Mouse (Mus musculus) G1E (cell line): ENCODE measurements around the gene Prok2. TPM values are rescaled to one million over a fixed set of nuclear protein-coding genes. Genes with fewer than 3 reads are reported as not detected.

Experiments
- ATAC-seq: 2 replicates; pipeline ENCODE4 v1.8.0; 2016; ENCODE audit warnings: mild to moderate bottlenecking; ENCODE audit not compliant: insufficient number of reproducible peaks, poor library complexity, low FRiP score, severe bottlenecking; ENCODE audit errors: extremely low read depth
- DNase-seq: peaks from one replicate; pipeline ENCODE4 v3.0.0; 2012; ENCODE audit warnings: low spot score
- H3K27me3 ChIP-seq: 2 replicates; pipeline ENCODE4 v1.6.1; 2012; ENCODE audit warnings: mild to moderate bottlenecking, low read length, inconsistent platforms; ENCODE audit not compliant: insufficient read depth
- H3K36me3 ChIP-seq: replicated peaks from 2 replicates; pipeline ENCODE3; 2012; ENCODE audit warnings: mild to moderate bottlenecking, inconsistent platforms
- H3K4me1 ChIP-seq: 2 replicates; pipeline ENCODE4 v1.6.1; 2012; ENCODE audit warnings: low read depth, low read length, inconsistent platforms, mixed read lengths; ENCODE audit not compliant: insufficient read depth
- H3K4me3 ChIP-seq: 2 replicates; pipeline ENCODE4 v1.5.1; 2012; ENCODE audit warnings: low read depth, mild to moderate bottlenecking, inconsistent platforms, low read length, moderate library complexity, mixed read lengths
- H3K9me3 ChIP-seq: replicated peaks from 2 replicates; pipeline ENCODE4 v1.6.1; 2012; ENCODE audit warnings: inconsistent platforms
- CTCF ChIP-seq: IDR thresholded peaks from 2 replicates; pipeline ENCODE4 v1.5.1; 2012; ENCODE audit warnings: low read depth, low read length, inconsistent platforms, mixed read lengths
- GATA1 ChIP-seq: IDR thresholded peaks from 2 replicates; pipeline ENCODE4 v1.6.1; 2012; ENCODE audit warnings: borderline replicate concordance, low read length, inconsistent platforms, mixed read lengths
- GATA2 ChIP-seq: IDR thresholded peaks from 2 replicates; pipeline ENCODE4 v1.6.1; 2012; ENCODE audit warnings: low read depth, low read length, inconsistent platforms, borderline replicate concordance
- POLR2AphosphoS5 ChIP-seq: IDR thresholded peaks from 2 replicates; pipeline ENCODE4 v1.6.1; 2012; ENCODE audit warnings: low read depth, low read length, inconsistent platforms; ENCODE audit not compliant: insufficient replicate concordance
- TAL1 ChIP-seq: conservative IDR thresholded peaks from 2 replicates; pipeline ENCODE4 v1.6.1; 2012; ENCODE audit warnings: low read depth, low read length, inconsistent platforms, mixed read lengths
- polyA plus RNA-seq: library from polyadenylated mRNA; stranded (reverse); fragments of >175 nt; gene quantifications from 2 replicates; pipeline ENCODE4 v1.2.3, GENCODE M21; 2012
- total RNA-seq, 2 experiments: library from RNA; stranded (forward) in 1 of 2; stranded (reverse) in 1 of 2; fragments of 200-1000 nt in 1 of 2; fragments of >200 nt in 1 of 2; fragmentation: Nextera tagmentation in 1 of 2; gene quantifications; 2 replicates each; pipeline ENCODE4 v1.2.3; 2014 to 2017

The Prok2 gene
- total and polyA plus RNA-seq, 3 experiments, result 0.22 TPM; not detected in 2

- no peaks in the 10 kb centered on the region for H3K4me1 ChIP-seq
- no peak for TF ChIP-seq POLR2AphosphoS5
- no peaks in the 10 kb centered on the region for H3K27me3 ChIP-seq
- DNase-seq (no peak), ATAC-seq (no peak)
- no peaks in the 10 kb centered on the region for H3K36me3 ChIP-seq
- peaks cover 50% of the 10 kb centered on the region for H3K9me3 ChIP-seq
- no peak overlapping the region for H3K4me3 ChIP-seq
These were observed 56.5 kb downstream of the Prok2 start for GRCm38 (mm10) chr6:99669481-99670325.

- Histone ChIP-seq H3K4me3 (no peak overlapping the region), H3K36me3 (no peaks in the 10 kb centered on the region), H3K4me1 (no peaks in the 10 kb centered on the region), H3K27me3 (no peaks in the 10 kb centered on the region), H3K9me3 (peaks cover 65% of the 10 kb centered on the region)
- DNase-seq (no peak), ATAC-seq (no peak)
- TF ChIP-seq CTCF, result no peak
- no peak for TF ChIP-seq GATA2
- TF ChIP-seq POLR2AphosphoS5, result no peak
- TF ChIP-seq TAL1, result no peak
- TF ChIP-seq GATA1, result no peak
These were observed 58.9 kb downstream of the Prok2 start for GRCm38 (mm10) chr6:99667290-99667689.

- Histone ChIP-seq H3K4me1 (no peaks in the 10 kb centered on the region), H3K4me3 (no peak within 1 kb of the TSS; the same call in 1 of the 2 replicates), H3K9me3 (peaks cover 63% of the 10 kb centered on the region), H3K27me3 (no peaks in the 10 kb centered on the region), H3K36me3 (no peaks in the 10 kb centered on the region)
- ATAC-seq (no peak), DNase-seq (no peak)
- TF ChIP-seq TAL1 (no peak), GATA2 (no peak), CTCF (no peak), POLR2AphosphoS5 (no peak), GATA1 (no peak)
These were observed 59.6 kb downstream of the Prok2 start, which contains the start of the genes Eif4e3 and Gm20696 for GRCm38 (mm10) chr6:99666318-99667171. Gene Eif4e3, minus strand, starts transcription at chr6:99666771. Gene Gm20696, minus strand, starts transcription at chr6:99666797.

GRCm38 (mm10) chr6:99665457-99666317, 60.5 kb downstream of the Prok2 start:
- Histone ChIP-seq H3K9me3 (peaks cover 62% of the 10 kb centered on the region), H3K27me3 (no peaks in the 10 kb centered on the region), H3K36me3 (no peaks in the 10 kb centered on the region), H3K4me3 (no peak overlapping the region), H3K4me1 (no peaks in the 10 kb centered on the region)
- no peak for DNase-seq
- no peak for TF ChIP-seq POLR2AphosphoS5
- TF ChIP-seq GATA2, result no peak
- no peak for TF ChIP-seq GATA1
- no peak for TF ChIP-seq CTCF
- no peak for TF ChIP-seq TAL1
- no peak for ATAC-seq

- ATAC-seq (no peak), DNase-seq (no peak)
- no peak for TF ChIP-seq GATA2
- TF ChIP-seq TAL1, result no peak
- TF ChIP-seq CTCF, result no peak
- TF ChIP-seq GATA1, result no peak
- TF ChIP-seq POLR2AphosphoS5, result no peak
- H3K9me3 ChIP-seq, result peaks cover 68% of the 10 kb centered on the region
- no peak overlapping the region for H3K4me3 ChIP-seq
- no peaks in the 10 kb centered on the region for H3K4me1 ChIP-seq
- no peaks in the 10 kb centered on the region for H3K36me3 ChIP-seq
- H3K27me3 ChIP-seq, result no peaks in the 10 kb centered on the region
These were observed 63.0 kb downstream of the Prok2 start for GRCm38 (mm10) chr6:99663232-99663631.

Other genes with a start within 250 kb of the Prok2 start
- 79.8 and 86.0 TPM in 2 replicates for gene Foxp1, start 203.7 kb downstream of the Prok2 start, total RNA-seq (2014; fragmentation: Nextera tagmentation)
- 51.9 and 57.4 TPM in 2 replicates for gene Foxp1, start 203.7 kb downstream of the Prok2 start, total RNA-seq (2017)
- gene Foxp1, start 203.7 kb downstream of the Prok2 start, polyA plus RNA-seq, result 87.5 and 88.1 TPM in 2 replicates
- not detected in 2 replicates for gene Eif4e3, start 59.6 kb downstream of the Prok2 start, total RNA-seq (2014; fragmentation: Nextera tagmentation)
- 0.12 TPM in 1 of 2 replicates, not detected in the other for gene Eif4e3, start 59.6 kb downstream of the Prok2 start, total RNA-seq (2017)
- not detected in 2 replicates for gene Eif4e3, start 59.6 kb downstream of the Prok2 start, polyA plus RNA-seq
- gene Gm20696, start 59.6 kb downstream of the Prok2 start, total RNA-seq (2014; fragmentation: Nextera tagmentation), result 4.8 and 7.1 TPM in 2 replicates
- gene Gm20696, start 59.6 kb downstream of the Prok2 start, total RNA-seq (2017), result 1.2 and 1.5 TPM in 2 replicates
- gene Gm20696, start 59.6 kb downstream of the Prok2 start, polyA plus RNA-seq, result not detected in 2 replicates
- not detected in 2 replicates for gene Gpr27, start 33.7 kb downstream of the Prok2 start, total RNA-seq (2014; fragmentation: Nextera tagmentation)
- 0.11 TPM in 1 of 2 replicates, not detected in the other for gene Gpr27, start 33.7 kb downstream of the Prok2 start, total RNA-seq (2017)
- not detected in 2 replicates for gene Gpr27, start 33.7 kb downstream of the Prok2 start, polyA plus RNA-seq